Mouse (Mus musculus) hindbrain, embryonic 15.5 days (tissue): Measurements from ENCODE around the gene Plekha1. TPM values are rescaled to one million over a fixed set of nuclear protein-coding genes. Genes with fewer than 3 reads are reported as not detected.

Experiments used
- ATAC-seq: fragments of 200-750 bp; cut with Nextera tagmentation; 2 replicates; pipeline ENCODE4 v1.8.0; 2017; ENCODE audit warnings: low read depth, moderate number of reproducible peaks, moderate TSS enrichment; ENCODE audit not compliant: low FRiP score
- H3K27ac ChIP-seq: fragments of 300-500 bp; sonication (generic); replicated peaks from 2 replicates; pipeline ENCODE4 v1.5.1; 2015; ENCODE audit warnings: mild to moderate bottlenecking, inconsistent platforms
- H3K27me3 ChIP-seq: fragments of 300-500 bp; sonication (generic); 2 replicates; pipeline ENCODE4 v1.6.1; 2015; ENCODE audit warnings: control low read depth, inconsistent platforms
- H3K36me3 ChIP-seq: fragments of 300-500 bp; sonication (generic); 2 replicates; pipeline ENCODE4 v1.6.1; 2015; ENCODE audit warnings: control low read depth, inconsistent platforms
- H3K4me1 ChIP-seq: fragments of 300-500 bp; sonication (generic); replicated peaks from 2 replicates; pipeline ENCODE4 v1.6.1; 2015; ENCODE audit warnings: control low read depth, inconsistent platforms
- H3K4me2 ChIP-seq: fragments of 300-500 bp; sonication (generic); 2 replicates; pipeline ENCODE4 v1.6.1; 2015; ENCODE audit warnings: moderate library complexity, mild to moderate bottlenecking, inconsistent platforms
- H3K4me3 ChIP-seq: fragments of 300-500 bp; sonication (generic); 2 replicates; pipeline ENCODE4 v1.5.1; 2015; ENCODE audit warnings: mild to moderate bottlenecking, inconsistent platforms
- H3K9ac ChIP-seq: fragments of 300-500 bp; sonication (generic); 2 replicates; pipeline ENCODE4 v1.6.1; 2015; ENCODE audit warnings: inconsistent platforms
- H3K9me3 ChIP-seq: fragments of 300-500 bp; sonication (generic); 2 replicates; pipeline ENCODE4 v1.6.1; 2016; ENCODE audit warnings: control low read depth, inconsistent platforms
- WGBS: fragments of 180-500 bp; shearing (Covaris S2); methylation state at CpG from one replicate; pipeline ENCODE4 v1.1.7; 2015; 5-methylcytosine and 5-hydroxymethylcytosine counted together
- polyA plus RNA-seq: library from polyadenylated mRNA; unstranded; fragments of >200 nt; fragmentation: Nextera tagmentation; extraction: Ambion mirVana; gene quantifications from 2 replicates; pipeline ENCODE4 v1.2.1, GENCODE M21; 2015

Gene Plekha1
- polyA plus RNA-seq, 1 experiment from 2014 or later, result 60.6 TPM

- Histone ChIP-seq H3K9me3 (no peaks in the 10 kb centered on the region), H3K4me2 (peak overlapping the region; percentile 14; the same call in 1 of the 2 replicates), H3K4me1 (peaks cover 43% of the 10 kb centered on the region), H3K9ac (no peak overlapping the region), H3K4me3 (no peak overlapping the region), H3K27ac (peak overlapping the region; percentile 26; the same call in 1 of the 2 replicates), H3K36me3 (no peaks in the 10 kb centered on the region), H3K27me3 (no peaks in the 10 kb centered on the region; the same call in 1 of the 2 replicates)
- ATAC-seq, result 0 out of 2 replicates have a peak, but pooled peaks have one; percentile 9
- 3% methylated on average over 18 of the region's 18 CpGs for WGBS
These were observed 30.3 kb upstream of the Plekha1 start for GRCm38 (mm10) chr7:130834958-130835861.

- H3K4me3 ChIP-seq, result no peak overlapping the region
- no peak for ATAC-seq
- no peak overlapping the region for H3K9ac ChIP-seq
- no peak overlapping the region for H3K27ac ChIP-seq
- no peak overlapping the region for H3K4me2 ChIP-seq
- WGBS, result 53% methylated on average over 9 of the region's 9 CpGs
- no peaks in the 10 kb centered on the region for H3K36me3 ChIP-seq
- no peaks in the 10 kb centered on the region; the same call in 1 of the 2 replicates for H3K27me3 ChIP-seq
- peaks cover 43% of the 10 kb centered on the region for H3K4me1 ChIP-seq
- no peaks in the 10 kb centered on the region for H3K9me3 ChIP-seq
These were observed 29.5 kb upstream of the Plekha1 start for GRCm38 (mm10) chr7:130836066-130836465.

- H3K27me3 ChIP-seq, result no peaks in the 10 kb centered on the region
- 0 out of 2 replicates have a peak overlapping the region, but pooled peaks have one; percentile 1 for H3K4me2 ChIP-seq
- no peaks in the 10 kb centered on the region for H3K9me3 ChIP-seq
- H3K9ac ChIP-seq, result no peak overlapping the region
- H3K27ac ChIP-seq, result peak overlapping the region; percentile 66
- peaks cover 43% of the 10 kb centered on the region for H3K4me1 ChIP-seq
- H3K36me3 ChIP-seq, result no peaks in the 10 kb centered on the region
- H3K4me3 ChIP-seq, result no peak overlapping the region
- peak; percentile 77 for ATAC-seq
- 8% methylated on average over 12 of the region's 12 CpGs for WGBS
These were observed 27.5 kb upstream of the Plekha1 start for GRCm38 (mm10) chr7:130837941-130838657.

GRCm38 (mm10) chr7:130838658-130839025, 26.9 kb upstream of the Plekha1 start:
- no peak for ATAC-seq

GRCm38 (mm10) chr7:130839380-130840100, 26.0 kb upstream of the Plekha1 start:
- Histone ChIP-seq H3K36me3 (no peaks in the 10 kb centered on the region), H3K27me3 (no peaks in the 10 kb centered on the region), H3K9ac (no peak overlapping the region), H3K4me2 (no peak overlapping the region), H3K4me1 (peaks cover 35% of the 10 kb centered on the region), H3K4me3 (no peak overlapping the region), H3K9me3 (no peaks in the 10 kb centered on the region), H3K27ac (no peak overlapping the region)
- 84% methylated on average over 12 of the region's 12 CpGs for WGBS
- no peak for ATAC-seq

More at GRCm38 (mm10) chr7:130838658-130839025, 26.9 kb upstream of the Plekha1 start:
- Histone ChIP-seq H3K9me3 (no peaks in the 10 kb centered on the region), H3K4me3 (no peak overlapping the region), H3K36me3 (no peaks in the 10 kb centered on the region), H3K4me2 (no peak overlapping the region), H3K27ac (peak overlapping the region; percentile 66), H3K4me1 (peaks cover 43% of the 10 kb centered on the region), H3K27me3 (no peaks in the 10 kb centered on the region), H3K9ac (no peak overlapping the region)
- 33% methylated on average over 3 of the region's 3 CpGs for WGBS

- Histone ChIP-seq H3K27ac (no peak overlapping the region), H3K36me3 (no peaks in the 10 kb centered on the region), H3K9ac (no peak overlapping the region), H3K27me3 (no peaks in the 10 kb centered on the region), H3K4me2 (no peak overlapping the region), H3K4me1 (no peaks in the 10 kb centered on the region), H3K9me3 (no peaks in the 10 kb centered on the region), H3K4me3 (no peak overlapping the region)
- no peak for ATAC-seq
- 87% methylated on average over 17 of the region's 17 CpGs for WGBS
These were observed 18.3 kb upstream of the Plekha1 start for GRCm38 (mm10) chr7:130847164-130847718.

GRCm38 (mm10) chr7:130854684-130855292, 10.8 kb upstream of the Plekha1 start:
- Histone ChIP-seq H3K4me1 (no peaks in the 10 kb centered on the region), H3K9ac (no peak overlapping the region), H3K27ac (no peak overlapping the region), H3K4me3 (no peak overlapping the region), H3K27me3 (no peaks in the 10 kb centered on the region), H3K4me2 (no peak overlapping the region), H3K9me3 (no peaks in the 10 kb centered on the region), H3K36me3 (no peaks in the 10 kb centered on the region)
- ATAC-seq, result no peak
- 70% methylated on average over 4 of the region's 4 CpGs for WGBS

- no peak overlapping the region for H3K4me2 ChIP-seq
- no peak for ATAC-seq
- WGBS, result 25% methylated on average over 3 of the region's 3 CpGs
- H3K4me1 ChIP-seq, result peaks cover 5% of the 10 kb centered on the region
- no peaks in the 10 kb centered on the region for H3K27me3 ChIP-seq
- H3K9me3 ChIP-seq, result no peaks in the 10 kb centered on the region
- H3K27ac ChIP-seq, result no peak overlapping the region
- H3K9ac ChIP-seq, result no peak overlapping the region
- H3K4me3 ChIP-seq, result no peak overlapping the region
- H3K36me3 ChIP-seq, result no peaks in the 10 kb centered on the region
These were observed 9.9 kb upstream of the Plekha1 start for GRCm38 (mm10) chr7:130855681-130856080.

GRCm38 (mm10) chr7:130857973-130858372, 7.6 kb upstream of the Plekha1 start:
- H3K9ac ChIP-seq, result no peak overlapping the region
- no peak overlapping the region for H3K27ac ChIP-seq
- no peak overlapping the region for H3K4me3 ChIP-seq
- ATAC-seq, result no peak
- peaks cover 15% of the 10 kb centered on the region for H3K4me1 ChIP-seq
- H3K27me3 ChIP-seq, result no peaks in the 10 kb centered on the region
- H3K9me3 ChIP-seq, result no peaks in the 10 kb centered on the region
- H3K4me2 ChIP-seq, result no peak overlapping the region
- 70% methylated on average over 6 of the region's 6 CpGs for WGBS
- no peaks in the 10 kb centered on the region for H3K36me3 ChIP-seq

- Histone ChIP-seq H3K9ac (no peak overlapping the region), H3K4me1 (peaks cover 15% of the 10 kb centered on the region), H3K27ac (no peak overlapping the region), H3K36me3 (no peaks in the 10 kb centered on the region), H3K9me3 (no peaks in the 10 kb centered on the region), H3K4me3 (no peak overlapping the region), H3K4me2 (no peak overlapping the region), H3K27me3 (no peaks in the 10 kb centered on the region)
- 21% methylated on average over 4 of the region's 5 CpGs for WGBS
- ATAC-seq, result no peak
These were observed 5.6 kb upstream of the Plekha1 start for GRCm38 (mm10) chr7:130859926-130860325.

GRCm38 (mm10) chr7:130860721-130861142, 4.8 kb upstream of the Plekha1 start:
- Histone ChIP-seq H3K27ac (peak overlapping the region; percentile 29; the same call in 1 of the 2 replicates), H3K4me1 (peaks cover 15% of the 10 kb centered on the region), H3K27me3 (no peaks in the 10 kb centered on the region), H3K4me3 (no peak overlapping the region), H3K9ac (no peak overlapping the region), H3K36me3 (no peaks in the 10 kb centered on the region), H3K4me2 (no peak overlapping the region), H3K9me3 (no peaks in the 10 kb centered on the region)
- ATAC-seq, result no peak
- 16% methylated on average over 11 of the region's 11 CpGs for WGBS
